Mouse (Mus musculus) left cerebral cortex, postnatal 36 days (tissue): ENCODE results near the gene Etl4. TPM values are rescaled to one million over a fixed set of nuclear protein-coding genes. Genes with fewer than 3 reads are reported as not detected.

ENCODE experiments used
- DNase-seq, 2 experiments: peaks; one replicate each; pipeline ENCODE4 v3.0.0; 2021 to 2022; ENCODE audit warnings: low spot score in 2 of 2, mixed read lengths in 1 of 2
- intact Hi-C: fragments of 180-260 bp; cut with DNase I; formaldehyde crosslinking; loops from one replicate; pipeline ENCODE4 v1.15.1; 2025
- total RNA-seq, 2 experiments: library from RNA; stranded (reverse); gene quantifications; 2 replicates each; pipeline ENCODE4 v1.2.3; 2021

Etl4 gene
- total RNA-seq, 2 experiments from 2014 or later, result 138 to 153 TPM

DNA sequence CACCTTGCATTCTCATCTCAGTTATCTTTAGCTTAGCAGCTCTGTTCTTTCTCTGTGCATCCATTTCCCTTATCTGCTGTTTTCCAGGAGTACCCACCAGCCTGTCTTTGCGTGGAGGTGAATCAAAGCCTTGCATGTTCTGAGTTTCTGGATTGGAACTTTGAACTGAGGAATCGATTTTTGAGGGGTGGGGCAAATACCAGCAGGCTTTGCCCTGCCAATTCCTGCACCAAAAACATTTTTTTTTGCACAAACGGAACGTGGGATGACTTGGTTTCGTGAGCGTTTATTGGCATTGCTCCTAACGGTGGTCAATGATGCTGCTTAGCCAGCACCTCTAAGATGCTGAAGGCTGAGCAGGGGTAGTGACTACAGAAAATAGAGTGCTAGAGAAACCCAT, 632.7 kb downstream of the Etl4 start:
- intact Hi-C loops, result no loop called here
- DNase-seq, result no peak

DNA sequence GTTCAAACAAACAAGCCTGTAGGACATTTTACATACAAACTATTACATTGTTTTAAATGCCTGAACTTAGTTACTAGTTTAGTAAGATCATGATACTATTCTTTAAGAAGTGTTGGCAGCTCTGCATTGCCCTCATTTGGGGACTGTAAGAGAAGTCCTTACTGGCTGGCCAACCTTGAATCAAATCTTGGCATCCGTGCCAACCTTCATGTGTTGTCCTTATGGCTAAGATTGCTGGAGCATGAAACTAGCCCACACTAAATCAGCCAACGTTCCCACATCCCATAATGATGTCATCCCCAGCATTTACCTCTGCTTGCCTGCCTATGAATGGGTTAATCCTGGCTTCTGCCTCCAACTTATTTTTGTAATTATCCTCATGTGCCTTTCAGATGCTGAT, 636.0 kb downstream of the Etl4 start:
- DNase-seq, result no peak
- intact Hi-C loops, result no loop called here

DNA sequence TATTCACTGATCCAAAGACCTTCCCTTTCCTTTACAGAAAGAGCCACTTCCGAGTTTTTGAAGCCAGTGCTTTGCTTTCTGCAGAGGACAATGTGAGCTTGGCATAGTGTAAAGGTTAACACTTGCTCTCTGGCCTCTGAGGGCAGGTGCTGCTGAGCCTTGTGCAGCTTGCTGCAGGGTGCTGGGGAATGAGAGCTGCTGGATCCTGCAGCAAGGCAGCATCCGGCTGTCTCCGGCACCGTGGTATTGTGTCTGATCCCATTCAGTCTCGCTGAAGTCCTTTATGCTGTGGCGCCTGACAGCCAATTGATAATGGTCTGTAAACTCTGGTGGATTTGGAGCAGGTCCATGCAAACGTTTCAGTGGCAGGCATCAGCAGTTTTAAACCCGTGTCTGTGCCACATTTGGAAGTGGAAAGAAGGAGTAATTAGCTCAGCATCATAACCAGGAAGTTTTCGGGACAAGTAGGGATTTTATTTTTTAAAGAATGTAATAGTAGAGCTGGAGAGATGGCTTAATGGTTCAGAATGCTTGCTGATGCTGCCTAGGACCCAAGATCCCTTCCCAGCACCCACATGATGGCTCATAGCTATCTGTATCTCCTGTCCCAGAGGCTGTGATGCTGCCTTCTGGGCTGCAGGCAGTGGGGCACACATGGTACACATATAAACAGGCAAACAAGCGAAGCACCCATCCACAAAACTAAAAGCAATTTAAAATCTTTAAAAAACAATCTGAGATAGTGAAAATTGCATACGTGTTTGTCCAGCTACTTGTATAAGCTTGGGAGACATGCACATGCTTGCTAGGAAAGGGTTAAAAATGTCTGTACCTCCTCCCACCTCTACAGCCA, 637.1 kb downstream of the Etl4 start:
- no peak for DNase-seq
- intact Hi-C loops, result no loop called here

DNA sequence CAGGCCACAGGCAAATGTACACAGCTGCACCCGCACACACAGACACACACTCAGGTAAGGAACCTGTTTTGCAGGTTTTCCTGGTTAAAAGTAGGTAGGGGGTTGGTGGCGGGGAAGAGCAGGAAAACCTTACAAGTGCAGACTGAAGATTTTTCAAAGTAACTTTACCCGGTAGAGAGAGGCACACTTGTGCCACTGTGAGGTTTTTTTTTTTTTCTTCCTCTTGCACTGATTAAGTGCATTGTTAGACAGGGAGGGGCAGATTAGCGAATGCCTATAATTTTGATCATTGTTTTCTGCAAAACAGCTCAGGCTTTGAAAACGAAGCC, 637.7 kb downstream of the Etl4 start:
- intact Hi-C loops, result no loop called here
- DNase-seq, result no peak

DNA sequence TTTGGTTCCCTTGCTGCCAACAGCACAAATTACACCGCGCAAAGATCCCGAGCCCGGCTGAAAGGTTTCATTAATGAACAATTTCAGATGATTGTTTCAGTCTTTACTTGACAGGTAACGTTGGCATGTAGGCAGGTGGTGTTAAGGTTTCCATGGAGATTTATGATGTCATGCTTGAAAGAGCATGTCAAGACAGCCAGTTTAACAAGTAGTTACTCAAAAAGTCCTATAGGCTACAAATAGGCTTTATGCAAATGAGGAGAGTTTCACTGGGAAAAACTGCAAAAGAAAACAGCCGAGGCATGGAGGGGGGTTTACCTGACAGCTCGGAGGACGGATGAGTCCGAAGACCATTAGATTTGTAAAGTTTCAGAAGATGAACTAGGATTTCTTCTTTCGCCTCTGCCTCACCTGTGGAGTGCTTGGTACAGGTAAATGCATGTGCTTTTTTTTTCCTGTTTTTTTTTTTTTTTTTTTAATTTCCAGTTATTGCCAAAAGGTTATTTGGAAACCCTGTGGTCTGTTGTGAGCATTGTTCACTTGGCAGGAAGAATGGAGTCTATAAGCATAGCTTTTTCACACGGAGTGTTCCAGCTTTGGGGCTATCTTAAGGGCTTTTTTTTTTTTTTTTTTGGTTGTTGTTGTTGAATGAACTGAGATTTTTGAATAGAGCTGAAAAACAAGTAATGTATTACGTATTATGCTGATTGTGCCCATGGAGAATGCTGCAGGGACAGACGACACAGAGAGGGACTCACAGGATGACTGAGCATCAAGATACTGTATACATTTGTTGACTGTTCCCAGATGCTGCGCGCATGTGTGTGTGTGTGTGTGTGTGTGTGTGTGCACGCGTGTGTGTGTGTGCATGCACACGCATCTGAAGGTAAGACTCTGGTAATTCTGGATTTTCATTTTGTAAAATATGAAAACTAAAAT, 638.4 kb downstream of the Etl4 start:
- intact Hi-C loops, result no loop called here
- DNase-seq, result no peak

DNA sequence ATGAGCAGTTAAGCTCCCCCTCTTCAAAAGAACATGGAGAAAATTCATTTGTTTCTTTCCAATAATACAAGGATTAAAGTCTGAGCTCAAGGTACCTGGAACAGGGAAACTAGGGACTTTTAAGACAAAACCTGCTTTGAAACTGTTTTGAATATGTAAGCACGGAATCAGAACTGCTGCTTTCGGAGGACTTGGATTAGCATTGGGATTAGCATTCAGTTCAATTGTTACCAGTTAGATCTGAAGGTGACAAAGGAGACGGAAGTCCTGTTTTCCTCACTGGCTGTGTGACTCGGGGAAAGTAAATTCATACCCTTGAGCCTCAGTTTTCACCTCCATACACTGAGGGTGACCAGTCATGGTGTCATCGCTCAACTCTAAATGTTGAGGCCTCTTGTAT, 639.5 kb downstream of the Etl4 start:
- intact Hi-C loops, result no loop called here
- DNase-seq, result no peak

DNA sequence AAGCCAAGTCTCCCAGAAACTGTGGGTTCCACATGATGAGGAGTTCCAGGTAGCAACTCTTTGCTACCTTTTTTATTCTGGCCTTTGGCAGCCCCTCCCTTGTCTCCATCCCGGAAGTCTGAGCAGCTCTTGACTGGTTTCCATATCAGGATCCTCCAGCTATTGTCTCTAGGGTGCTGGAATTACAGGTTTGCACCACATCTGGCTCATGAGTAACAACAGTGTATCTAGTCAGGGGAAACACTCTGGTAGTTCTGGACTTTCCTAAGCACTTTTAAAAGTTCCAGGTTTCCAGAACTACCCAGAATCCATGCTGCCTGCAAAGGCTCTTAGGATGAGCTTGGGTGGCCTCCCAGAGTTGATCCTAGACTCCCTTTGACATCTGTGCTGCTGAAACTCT, 640.4 kb downstream of the Etl4 start:
- intact Hi-C loops, result no loop called here
- DNase-seq, result no peak

DNA sequence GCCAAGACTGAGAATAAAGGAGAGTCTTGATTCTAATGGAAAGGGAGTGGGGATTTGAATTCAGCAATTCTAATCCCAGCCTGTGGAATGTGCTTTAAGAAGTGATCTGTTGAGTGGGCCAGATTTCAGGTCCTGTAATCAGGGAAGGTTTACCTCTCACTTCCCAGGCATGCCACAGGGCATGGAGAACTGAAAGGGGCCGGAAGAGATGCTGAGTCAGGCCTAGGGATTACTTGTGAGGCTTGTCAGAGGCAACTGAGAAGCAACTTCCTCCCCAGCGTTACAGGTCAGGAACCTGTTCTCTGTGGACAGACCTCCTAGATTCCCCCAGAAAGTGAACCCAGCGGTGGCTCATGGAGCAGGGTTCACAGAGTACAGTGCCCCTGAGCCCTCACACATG, 646.1 kb downstream of the Etl4 start:
- DNase-seq, result no peak
- intact Hi-C loops, result no loop called here

DNA sequence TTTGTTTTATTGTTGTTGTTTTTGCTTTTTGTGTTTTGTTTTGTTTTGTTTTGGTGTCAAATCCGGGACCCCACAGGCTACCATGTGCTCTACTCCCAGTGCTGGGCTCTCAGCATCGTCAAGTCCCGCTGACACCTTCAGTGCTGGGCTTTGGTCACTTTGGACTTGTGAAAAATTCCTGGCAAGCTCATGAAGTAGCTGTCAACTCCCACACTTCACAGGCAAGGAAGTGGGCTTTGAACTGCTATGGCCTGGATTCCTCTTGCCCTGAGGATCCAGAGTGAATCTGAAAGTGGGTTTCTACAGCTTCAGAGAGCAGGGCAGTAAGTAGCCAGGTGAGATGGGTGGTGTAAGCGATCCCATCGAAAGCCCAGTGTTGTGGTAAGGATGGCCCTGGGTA, 649.5 kb downstream of the Etl4 start:
- DNase-seq, result no peak
- intact Hi-C loops, result no loop called here

DNA sequence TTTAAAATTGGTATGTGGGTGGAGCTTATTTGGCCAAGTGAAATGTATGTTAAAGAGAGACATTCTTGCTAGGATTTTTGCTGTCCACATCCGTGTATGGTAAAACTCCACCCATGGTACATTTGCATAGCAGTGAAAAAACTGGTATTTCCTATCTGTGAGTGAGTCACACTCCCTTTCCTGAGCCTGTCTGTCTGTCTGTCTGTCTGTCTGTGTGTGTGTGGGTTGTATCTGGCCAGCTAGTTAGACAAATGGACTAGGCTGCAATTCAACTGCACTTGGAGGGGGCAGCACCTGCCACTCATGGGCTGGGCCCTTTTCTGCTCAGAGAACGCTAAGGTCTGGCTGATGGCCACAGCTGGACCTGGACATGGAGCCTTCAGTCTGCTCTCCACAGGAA, 650.1 kb downstream of the Etl4 start:
- intact Hi-C loops, result no loop called here

DNA sequence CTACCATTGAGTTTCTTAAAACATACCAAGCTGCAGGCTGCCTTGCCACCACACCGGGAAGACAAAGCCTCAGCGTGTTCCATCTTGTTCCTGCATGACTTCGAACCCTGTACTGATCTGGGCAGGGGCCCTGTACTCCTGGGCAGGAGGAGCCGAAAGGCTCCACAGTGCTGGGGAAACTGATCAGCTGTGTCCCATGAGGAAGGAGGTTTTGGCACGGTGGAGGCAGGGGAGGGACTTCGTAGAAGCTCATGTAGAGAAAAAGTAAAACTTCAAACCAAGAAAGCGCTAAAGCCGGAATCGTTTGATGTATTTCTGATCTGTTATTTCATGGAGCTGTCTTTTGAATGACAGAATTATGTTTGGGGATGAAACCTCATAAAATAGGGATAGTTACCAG, 651.0 kb downstream of the Etl4 start:
- no peak for DNase-seq
- intact Hi-C loops, result no loop called here

More for the DNA sequence above, 650.1 kb downstream of the Etl4 start:
- DNase-seq, result no peak

DNA sequence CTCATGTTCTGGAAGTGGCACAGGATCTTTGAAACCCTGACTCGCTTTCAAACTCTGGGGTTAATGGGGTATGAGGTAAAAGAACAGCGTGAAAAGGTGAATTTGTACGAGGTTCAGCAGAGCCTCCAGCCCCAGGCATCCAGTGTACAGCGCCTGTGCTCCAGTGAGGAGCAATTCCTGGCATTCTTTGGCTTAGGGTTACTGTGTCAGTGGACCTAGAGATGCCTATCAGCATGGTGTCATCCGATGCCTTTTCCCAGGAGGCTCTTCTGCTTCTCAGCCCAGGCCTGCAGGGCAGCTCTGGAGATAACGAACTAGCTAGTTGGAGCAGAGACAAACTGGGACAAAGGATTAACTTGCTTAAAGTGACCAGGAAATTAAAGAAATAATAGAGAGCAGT, 653.5 kb downstream of the Etl4 start:
- no peak for DNase-seq
- intact Hi-C loops, result no loop called here

DNA sequence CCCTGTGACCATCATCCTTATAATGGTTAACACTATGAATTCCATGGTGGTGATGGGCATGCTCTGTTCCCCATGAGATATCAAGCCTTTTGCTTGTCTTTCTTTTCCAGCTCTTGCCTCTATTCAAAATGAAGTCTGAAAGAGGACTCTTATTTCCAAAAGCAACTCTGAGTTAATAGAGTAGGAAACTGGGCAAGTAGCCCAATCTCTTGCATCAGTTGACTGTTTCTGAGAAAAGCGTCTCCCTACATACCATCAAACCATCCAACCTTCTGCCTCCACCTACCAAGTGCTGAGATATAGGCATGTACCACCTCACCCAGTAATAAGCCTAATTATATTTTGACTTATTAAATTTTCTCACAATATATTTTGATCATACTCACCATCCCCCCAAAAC, 658.9 kb downstream of the Etl4 start:
- no peak for DNase-seq
- intact Hi-C loops, result no loop called here

DNA sequence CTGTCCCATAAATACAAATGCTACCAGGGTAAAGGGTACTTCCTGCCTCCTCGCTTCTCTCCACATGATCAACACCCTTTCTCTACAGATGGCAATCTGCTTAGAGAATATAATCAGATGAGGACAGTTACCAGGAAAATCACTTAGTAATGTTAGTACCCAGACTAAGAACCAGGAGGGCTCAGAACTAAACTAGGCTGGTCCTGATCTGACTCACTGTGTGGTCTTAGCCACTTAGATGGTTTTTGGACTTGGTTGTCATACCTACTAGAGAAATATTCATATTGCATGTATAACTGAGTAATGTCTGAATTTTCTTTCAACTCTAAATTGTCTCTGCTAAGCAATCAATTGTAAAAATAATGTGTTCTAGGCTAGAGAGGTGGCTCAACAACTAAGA, 662.4 kb downstream of the Etl4 start:
- intact Hi-C loops, result no loop called here
- no peak for DNase-seq

DNA sequence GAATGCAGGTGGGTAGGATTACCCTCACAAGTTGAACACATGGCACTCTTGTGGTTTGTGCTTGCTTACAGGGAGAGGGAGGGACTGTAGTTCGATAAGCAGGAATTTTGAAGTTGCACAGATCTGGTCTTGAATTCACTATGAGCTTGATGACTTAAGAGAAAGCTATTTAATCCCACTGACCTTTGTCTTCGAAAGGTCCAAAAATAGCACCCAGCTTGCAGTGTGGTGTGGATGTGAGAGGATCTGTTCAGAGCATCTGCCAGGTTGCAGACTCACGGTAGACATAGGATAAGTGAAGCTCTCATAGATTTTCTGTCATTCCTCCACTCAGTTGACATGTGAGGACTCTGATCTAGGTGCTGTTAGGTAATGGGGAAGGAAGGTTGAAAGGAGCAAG, 670.8 kb downstream of the Etl4 start:
- intact Hi-C loops, result no loop called here
- DNase-seq, result no peak

DNA sequence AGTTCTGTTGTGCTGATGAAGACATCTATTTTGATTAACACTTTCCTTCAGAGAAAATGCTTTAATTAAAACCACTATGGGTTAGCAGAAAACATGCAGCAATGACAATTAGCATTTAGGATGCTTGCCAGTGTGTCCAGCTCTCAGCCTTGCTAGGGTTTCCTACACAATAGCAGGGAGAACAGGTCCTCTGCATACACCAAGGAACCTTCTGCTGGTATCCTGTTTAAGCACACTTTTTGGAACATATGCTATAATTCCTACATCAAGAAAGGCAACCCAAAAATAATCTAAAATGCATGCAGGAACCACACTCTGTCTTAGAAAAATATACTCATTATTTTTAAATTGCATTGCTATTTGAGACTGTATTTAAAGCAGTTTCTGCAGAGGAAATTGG, 673.5 kb downstream of the Etl4 start:
- DNase-seq, result no peak
- intact Hi-C loops, result no loop called here

DNA sequence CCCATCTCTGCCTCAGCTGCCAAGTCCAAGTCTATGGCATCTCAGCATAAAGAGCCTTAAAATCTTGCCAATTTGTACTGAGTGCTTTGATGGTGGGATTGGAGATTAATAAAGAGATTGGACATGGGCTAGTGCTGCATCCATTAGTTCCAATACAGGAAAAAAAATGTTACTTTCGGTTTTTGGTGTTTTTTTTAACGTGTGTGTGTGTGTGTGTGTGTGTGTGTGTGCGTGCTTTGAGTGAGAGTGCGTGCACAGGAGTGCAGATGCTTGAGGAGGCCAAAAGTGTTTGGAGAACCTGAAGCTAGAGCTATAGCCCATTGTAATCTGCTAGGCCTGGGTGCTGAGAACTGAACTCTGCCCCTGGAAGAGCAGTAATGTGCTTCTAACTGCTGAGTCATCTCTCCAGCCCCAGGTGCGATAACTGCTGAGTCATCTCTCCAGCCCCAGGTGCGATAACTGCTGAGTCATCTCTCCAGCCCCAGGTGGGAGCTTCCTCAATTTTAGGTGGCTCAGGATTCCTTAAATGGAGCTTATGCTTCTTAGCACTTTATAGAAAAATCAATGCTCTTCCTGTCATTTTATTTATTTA, 674.1 kb downstream of the Etl4 start:
- intact Hi-C loops, result no loop called here
- no peak for DNase-seq

DNA sequence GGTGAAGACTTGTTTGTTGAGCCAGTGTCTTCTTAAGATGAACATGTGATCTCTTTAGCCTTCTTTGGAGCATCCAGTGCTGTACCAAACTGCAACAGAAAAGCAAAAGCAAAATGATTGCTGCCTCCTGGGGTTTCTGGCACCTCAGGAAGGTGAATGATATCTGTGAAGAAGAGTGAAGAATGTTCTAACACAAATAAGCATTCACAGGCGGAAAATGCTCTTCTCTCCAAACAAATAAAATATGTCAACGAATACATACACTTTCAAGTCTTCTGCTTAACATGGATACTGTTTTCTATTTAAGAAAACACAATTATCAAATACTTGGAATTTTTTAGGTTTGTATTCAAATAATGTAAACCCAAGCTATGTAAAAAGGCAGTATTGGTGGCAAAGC, 678.3 kb downstream of the Etl4 start:
- no peak for DNase-seq
- intact Hi-C loops, result no loop called here

DNA sequence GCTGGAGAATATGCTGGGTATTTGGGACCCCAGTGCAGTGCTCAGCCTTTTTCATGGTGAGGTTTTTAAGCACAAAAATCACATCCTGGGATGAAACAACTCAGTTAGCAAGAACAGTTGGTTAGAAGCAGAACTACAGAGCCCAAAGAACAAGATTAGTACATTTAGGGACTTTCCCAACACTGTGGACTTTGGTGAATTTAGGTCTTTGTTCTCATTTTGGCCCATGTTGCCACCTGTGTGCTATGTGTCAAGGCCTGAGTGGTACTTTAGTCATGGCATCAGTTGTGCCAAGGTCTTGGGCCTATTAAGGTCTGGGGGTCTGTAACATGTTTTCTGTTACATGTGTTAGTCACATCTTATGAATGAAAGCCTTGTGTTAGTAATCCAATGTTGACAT, 679.1 kb downstream of the Etl4 start:
- DNase-seq, result no peak
- intact Hi-C loops, result no loop called here

DNA sequence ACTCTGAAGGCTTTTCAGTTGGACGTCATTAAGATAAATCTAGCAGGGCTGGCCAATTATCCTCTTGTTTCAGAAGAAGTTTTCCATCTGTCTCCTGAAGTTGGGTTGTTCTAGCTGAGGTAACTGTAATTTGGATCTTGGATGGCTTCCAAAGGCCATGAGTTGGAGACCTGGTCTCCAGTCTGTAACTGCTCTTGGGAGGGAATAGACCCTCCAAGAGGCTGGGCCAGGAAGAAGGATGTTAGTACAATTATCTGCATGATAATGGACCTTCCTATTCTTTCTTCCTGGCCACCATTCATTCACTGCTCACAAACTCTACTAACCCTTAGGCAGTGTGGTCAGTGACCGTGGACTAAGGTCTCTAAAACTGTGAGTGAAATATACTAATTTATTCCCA, 684.5 kb downstream of the Etl4 start:
- DNase-seq, result no peak
- intact Hi-C loops, result no loop called here

DNA sequence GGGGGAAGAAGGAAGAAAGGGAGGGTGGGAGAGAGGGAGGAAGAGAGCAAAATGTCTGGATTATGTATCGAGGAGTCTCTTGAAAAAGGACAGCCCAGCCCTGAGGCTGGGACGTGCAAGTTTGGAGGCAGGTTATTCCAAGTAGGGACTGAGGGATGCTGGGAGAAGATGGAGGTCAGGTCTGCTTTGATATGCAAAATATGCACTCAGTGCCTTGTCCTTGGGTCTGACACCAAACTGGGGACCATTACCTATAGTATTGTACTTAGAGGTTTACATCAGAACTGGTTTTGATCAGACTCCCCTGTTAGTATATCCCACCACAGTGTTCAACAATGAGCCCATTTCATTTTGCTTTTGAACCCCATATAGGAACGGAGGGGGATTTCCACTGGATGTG, 685.4 kb downstream of the Etl4 start:
- intact Hi-C loops, result no loop called here
- no peak for DNase-seq
